Mouse (Mus musculus) heart, adult 8-10 months (tissue): ENCODE data around the gene Tbcb. TPM values are rescaled to one million over a fixed set of nuclear protein-coding genes. Genes with fewer than 3 reads are reported as not detected.
"Not testable (repeated sequence)": the region's sequence is repeated elsewhere in the genome, so short reads cannot be mapped to it uniquely, and the experiment has no call there.

Source experiments
- DNase-seq: peaks from one replicate; pipeline ENCODE4 v3.0.0; 2022; ENCODE audit warnings: low spot score
- total RNA-seq, 4 experiments: library from RNA; stranded (reverse); gene quantifications; 2 replicates each; pipeline ENCODE4 v1.2.4; 2022

Tbcb gene
- total RNA-seq, 4 experiments from 2014 or later, result 51.2 to 62.4 (median 57.6) TPM

- DNase-seq, result peak; percentile 84
Observed at GRCm38 (mm10) chr7:30193581-30194100, 38.4 kb downstream of the Tbcb start.

- DNase-seq, result no peak
Observed at GRCm38 (mm10) chr7:30193013-30193412, 39.1 kb downstream of the Tbcb start.

- DNase-seq, result no peak
Observed at GRCm38 (mm10) chr7:30192088-30192487, 40.0 kb downstream of the Tbcb start.

GRCm38 (mm10) chr7:30189116-30189491 lies 43.0 kb downstream of the Tbcb start:
- no peak for DNase-seq

GRCm38 (mm10) chr7:30188344-30189115 lies 43.5 kb downstream of the Tbcb start:
- no peak for DNase-seq

GRCm38 (mm10) chr7:30184641-30185348 lies 47.3 kb downstream of the Tbcb start:
- DNase-seq, result no peak

- DNase-seq, result peak; percentile 97
Observed at GRCm38 (mm10) chr7:30183879-30184289, 48.2 kb downstream of the Tbcb start, which contains the start of gene Cox7a1. Gene Cox7a1, plus strand, starts transcription at chr7:30184144.

GRCm38 (mm10) chr7:30183189-30183588 lies 48.9 kb downstream of the Tbcb start:
- not testable (repeated sequence) for DNase-seq

- not testable (repeated sequence) for DNase-seq
Observed at GRCm38 (mm10) chr7:30181929-30182328, 50.1 kb downstream of the Tbcb start.

GRCm38 (mm10) chr7:30181308-30181707 lies 50.8 kb downstream of the Tbcb start:
- DNase-seq, result peak; percentile 80

GRCm38 (mm10) chr7:30178256-30178655 lies 53.8 kb downstream of the Tbcb start:
- DNase-seq, result no peak

GRCm38 (mm10) chr7:30176474-30176873 lies 55.6 kb downstream of the Tbcb start:
- no peak for DNase-seq

Other genes with a start within 250 kb of the Tbcb start
- 10 to 100 TPM; 16.9 to 27.9 (median 21.5) TPM for gene Zfp568, start 248.3 kb downstream of the Tbcb start, total RNA-seq
- 1 to 10 TPM; 2.4 to 3.0 (median 2.6) TPM for gene Zfp14, start 180.9 kb downstream of the Tbcb start, total RNA-seq
- gene Zfp82, start 159.4 kb downstream of the Tbcb start, total RNA-seq, result 1 to 10 TPM; 2.1 to 3.0 (median 2.6) TPM
- under 1 TPM in 1 of 4 experiments, not detected in 3; 0.28 TPM for gene Gm26920, start 141.9 kb downstream of the Tbcb start, total RNA-seq
- gene Zfp566, start 141.7 kb downstream of the Tbcb start, total RNA-seq, result 1 to 10 TPM in 3 of 4 experiments, under 1 TPM in 1; 0.82 to 1.8 (median 1.6) TPM
- gene Zfp260, start 137.5 kb downstream of the Tbcb start, total RNA-seq, result 10 to 100 TPM; 25.3 to 34.5 (median 31.3) TPM
- 1 to 10 TPM; 1.5 to 4.3 (median 2.1) TPM for gene Zfp382, start 110.3 kb downstream of the Tbcb start, total RNA-seq
- gene Zfp146, start 62.5 kb downstream of the Tbcb start, total RNA-seq, result 10 to 100 TPM; 23.2 to 33.8 (median 28.1) TPM
- gene Cox7a1, start 48.1 kb downstream of the Tbcb start, total RNA-seq, result 1,000 to 10,000 TPM; 3,196 to 3,318 (median 3,289) TPM
- gene Capns1, start 33.5 kb downstream of the Tbcb start, total RNA-seq, result 100 to 1,000 TPM; 287 to 304 (median 297) TPM
- gene Polr2i, start 324 bp downstream of the Tbcb start, total RNA-seq, result 10 to 100 TPM; 54.0 to 70.5 (median 64.9) TPM
- gene Ovol3, start 3.5 kb upstream of the Tbcb start, total RNA-seq, result not detected
- gene Thap8, start 47.8 kb upstream of the Tbcb start, total RNA-seq, result under 1 TPM in 1 of 4 experiments, not detected in 3; 0.44 TPM
- 1 to 10 TPM in 1 of 4 experiments, under 1 TPM in 3; 0.41 to 1.5 (median 0.84) TPM for gene Wdr62, start 48.1 kb upstream of the Tbcb start, total RNA-seq
- gene Clip3, start 59.5 kb upstream of the Tbcb start, total RNA-seq, result 1 to 10 TPM; 4.7 to 8.7 (median 7.4) TPM
- gene Alkbh6, start 76.4 kb upstream of the Tbcb start, total RNA-seq, result 10 to 100 TPM; 28.6 to 34.0 (median 32.5) TPM
- gene Syne4, start 82.5 kb upstream of the Tbcb start, total RNA-seq, result 1 to 10 TPM in 1 of 4 experiments, under 1 TPM in 3; 0.46 to 1.9 (median 0.76) TPM
- 1 to 10 TPM in 1 of 4 experiments, under 1 TPM in 3; 0.62 to 1.2 (median 0.79) TPM for gene E130208F15Rik, start 89.5 kb upstream of the Tbcb start, total RNA-seq
- 10 to 100 TPM; 14.0 to 16.2 (median 15.1) TPM for gene Sdhaf1, start 91.6 kb upstream of the Tbcb start, total RNA-seq
- gene Lrfn3, start 130.5 kb upstream of the Tbcb start, total RNA-seq, result 1 to 10 TPM; 1.3 to 2.4 (median 1.6) TPM
- gene Tyrobp, start 181.5 kb upstream of the Tbcb start, total RNA-seq, result 10 to 100 TPM; 13.5 to 26.2 (median 16.5) TPM
- not detected for gene Hcst, start 187.6 kb upstream of the Tbcb start, total RNA-seq
- gene Nfkbid, start 189.5 kb upstream of the Tbcb start, total RNA-seq, result under 1 TPM in 3 of 4 experiments, not detected in 1; 0.12 to 0.46 (median 0.28) TPM
- gene Aplp1, start 213.3 kb upstream of the Tbcb start, total RNA-seq, result 1 to 10 TPM; 3.2 to 4.2 (median 3.6) TPM
- not detected for gene Kirrel2, start 225.4 kb upstream of the Tbcb start, total RNA-seq
- not detected for gene Nphs1, start 226.0 kb upstream of the Tbcb start, total RNA-seq